Mouse (Mus musculus) c-Kit-negative CD71-positive TER-119-positive erythroid progenitor cells, embryonic 14.5 days (primary cell): Measurements from ENCODE around the gene 1700023F06Rik.

ENCODE experiments used
- DNase-seq: peaks from one replicate; pipeline ENCODE4 v3.0.0-alpha.2; 2013; ENCODE audit warnings: low read depth, low spot score

1700023F06Rik gene

GRCm38 (mm10) chr11:103208458-103208857 lies at the start of gene 1700023F06Rik:
TSS of gene 1700023F06Rik (minus strand) at chr11:103208558.
- no peak for DNase-seq

- no peak for DNase-seq
These were observed 49.7 kb upstream of the 1700023F06Rik start for GRCm38 (mm10) chr11:103257938-103258481.

GRCm38 (mm10) chr11:103253605-103254004 lies 45.2 kb upstream of the 1700023F06Rik start:
- DNase-seq = no peak

GRCm38 (mm10) chr11:103252380-103252779 lies 44.0 kb upstream of the 1700023F06Rik start:
- no peak for DNase-seq

- no peak for DNase-seq
These were observed 42.0 kb upstream of the 1700023F06Rik start for GRCm38 (mm10) chr11:103250324-103250723.

- no peak for DNase-seq
These were observed 41.2 kb upstream of the 1700023F06Rik start for GRCm38 (mm10) chr11:103249509-103249908.

- DNase-seq = no peak
These were observed 40.5 kb upstream of the 1700023F06Rik start for GRCm38 (mm10) chr11:103248837-103249236.

- no peak for DNase-seq
These were observed 39.3 kb upstream of the 1700023F06Rik start for GRCm38 (mm10) chr11:103247504-103248177.

GRCm38 (mm10) chr11:103246731-103247290 lies 38.5 kb upstream of the 1700023F06Rik start:
- DNase-seq = no peak

- no peak for DNase-seq
These were observed 37.8 kb upstream of the 1700023F06Rik start for GRCm38 (mm10) chr11:103246081-103246730.

GRCm38 (mm10) chr11:103244856-103245255 lies 36.5 kb upstream of the 1700023F06Rik start:
- DNase-seq = no peak

GRCm38 (mm10) chr11:103240740-103241139 lies 32.4 kb upstream of the 1700023F06Rik start:
- no peak for DNase-seq

GRCm38 (mm10) chr11:103237757-103238156 lies 29.4 kb upstream of the 1700023F06Rik start:
- no peak for DNase-seq

GRCm38 (mm10) chr11:103236903-103237302 lies 28.5 kb upstream of the 1700023F06Rik start:
- no peak for DNase-seq

- DNase-seq = no peak
These were observed 28.1 kb upstream of the 1700023F06Rik start for GRCm38 (mm10) chr11:103236431-103236830.

- no peak for DNase-seq
These were observed 27.3 kb upstream of the 1700023F06Rik start for GRCm38 (mm10) chr11:103235702-103236101.

GRCm38 (mm10) chr11:103234447-103234846 lies 26.1 kb upstream of the 1700023F06Rik start:
- no peak for DNase-seq

- no peak for DNase-seq
These were observed 24.6 kb upstream of the 1700023F06Rik start for GRCm38 (mm10) chr11:103232966-103233365.

GRCm38 (mm10) chr11:103231367-103231766 lies 23.0 kb upstream of the 1700023F06Rik start:
- DNase-seq = no peak

GRCm38 (mm10) chr11:103230626-103231025 lies 22.3 kb upstream of the 1700023F06Rik start:
- no peak for DNase-seq

- no peak for DNase-seq
These were observed 21.2 kb upstream of the 1700023F06Rik start for GRCm38 (mm10) chr11:103229608-103230007.

GRCm38 (mm10) chr11:103223951-103224456 lies 15.6 kb upstream of the 1700023F06Rik start:
- DNase-seq = no peak
